ENCODE assay signal across 28 mouse cellular contexts in genomic region chr1:163624887-163625286, GRCm38 (mm10).
"Had no signal": no experiment of that assay in that cellular context is flagged by ENCODE, and none has a peak within 500 bp of the region (broad histone marks: within the 10 kb centered on the region; RNA-seq: fewer than 3 reads in every experiment).

No protein-coding gene starts in this region.

- H3K9ac ChIP-seq: limb, embryonic 12.5 days; limb, embryonic 13.5 days; limb, embryonic 15.5 days; liver, embryonic 12.5 days; liver, embryonic 13.5 days; liver, embryonic 14.5 days; liver, embryonic 15.5 days; liver, postnatal 0 days; midbrain, embryonic 12.5 days; midbrain, embryonic 13.5 days; midbrain, embryonic 15.5 days; neural tube, embryonic 12.5 days; neural tube, embryonic 13.5 days had no signal

- H3K36me3 ChIP-seq: limb, embryonic 10.5 days; limb, embryonic 12.5 days; limb, embryonic 13.5 days; limb, embryonic 15.5 days; liver, embryonic 12.5 days; liver, embryonic 13.5 days; liver, embryonic 15.5 days; midbrain, embryonic 10.5 days; midbrain, embryonic 12.5 days; midbrain, embryonic 13.5 days; midbrain, embryonic 15.5 days; neural tube, embryonic 12.5 days; neural tube, embryonic 13.5 days had no signal

- H3K27me3 ChIP-seq: limb, embryonic 12.5 days; limb, embryonic 13.5 days; limb, embryonic 15.5 days; liver, embryonic 12.5 days; liver, embryonic 13.5 days; liver, embryonic 15.5 days; megakaryocyte, embryonic 14.5 days; midbrain, embryonic 12.5 days; midbrain, embryonic 13.5 days; midbrain, embryonic 15.5 days; neural tube, embryonic 12.5 days; neural tube, embryonic 13.5 days had no signal

- H3K27ac ChIP-seq: left cerebral cortex, adult 2 months; limb, embryonic 10.5 days; limb, embryonic 12.5 days; limb, embryonic 13.5 days; limb, embryonic 15.5 days; liver, embryonic 12.5 days; liver, embryonic 13.5 days; liver, embryonic 14.5 days; liver, embryonic 15.5 days; macrophage; midbrain, embryonic 10.5 days; midbrain, embryonic 12.5 days; midbrain, embryonic 13.5 days; midbrain, embryonic 15.5 days; neural tube, embryonic 12.5 days; neural tube, embryonic 13.5 days had no signal

- H3K4me2 ChIP-seq: limb, embryonic 12.5 days; limb, embryonic 13.5 days; limb, embryonic 15.5 days; liver, embryonic 11.5 days; liver, embryonic 12.5 days; liver, embryonic 13.5 days; liver, embryonic 15.5 days; midbrain, embryonic 11.5 days; midbrain, embryonic 12.5 days; midbrain, embryonic 13.5 days; midbrain, embryonic 15.5 days; neural tube, embryonic 12.5 days; neural tube, embryonic 13.5 days had no signal

- H3K4me3 ChIP-seq: left cerebral cortex, adult 2 months; limb, embryonic 10.5 days; limb, embryonic 12.5 days; limb, embryonic 13.5 days; limb, embryonic 15.5 days; liver, embryonic 12.5 days; liver, embryonic 13.5 days; liver, embryonic 15.5 days; megakaryocyte, embryonic 14.5 days; midbrain, embryonic 10.5 days; midbrain, embryonic 12.5 days; midbrain, embryonic 13.5 days; midbrain, embryonic 15.5 days; myocyte; neural tube, embryonic 12.5 days; neural tube, embryonic 13.5 days had no signal

- H3K4me1 ChIP-seq: limb, embryonic 15.5 days; liver, embryonic 12.5 days; liver, embryonic 13.5 days; liver, embryonic 15.5 days; megakaryocyte, embryonic 14.5 days; midbrain, embryonic 10.5 days; midbrain, embryonic 12.5 days; midbrain, embryonic 13.5 days; midbrain, embryonic 15.5 days; neural tube, embryonic 12.5 days had no signal

- ATAC-seq: liver, embryonic 12.5 days; liver, postnatal 0 days; midbrain, embryonic 13.5 days; midbrain, embryonic 15.5 days; midbrain, embryonic 16.5 days had no signal

- DNase-seq: layer of hippocampus, postnatal 36 days; left cerebral cortex, postnatal 4 days; liver; liver, embryonic 13.5 days; liver, postnatal 0 days; lung, postnatal 10 days; lung, postnatal 36 days; midbrain, embryonic 14.5 days had no signal

- H3K9me3 ChIP-seq: limb, embryonic 10.5 days; limb, embryonic 12.5 days; limb, embryonic 13.5 days; limb, embryonic 15.5 days; liver, embryonic 12.5 days; liver, embryonic 13.5 days; liver, embryonic 15.5 days; megakaryocyte, embryonic 14.5 days; midbrain, embryonic 10.5 days; midbrain, embryonic 12.5 days; midbrain, embryonic 13.5 days; midbrain, embryonic 15.5 days; neural tube, embryonic 12.5 days; neural tube, embryonic 13.5 days had no signal
